Mouse (Mus musculus): ENCODE results near the gene Olfr95.

DNA sequence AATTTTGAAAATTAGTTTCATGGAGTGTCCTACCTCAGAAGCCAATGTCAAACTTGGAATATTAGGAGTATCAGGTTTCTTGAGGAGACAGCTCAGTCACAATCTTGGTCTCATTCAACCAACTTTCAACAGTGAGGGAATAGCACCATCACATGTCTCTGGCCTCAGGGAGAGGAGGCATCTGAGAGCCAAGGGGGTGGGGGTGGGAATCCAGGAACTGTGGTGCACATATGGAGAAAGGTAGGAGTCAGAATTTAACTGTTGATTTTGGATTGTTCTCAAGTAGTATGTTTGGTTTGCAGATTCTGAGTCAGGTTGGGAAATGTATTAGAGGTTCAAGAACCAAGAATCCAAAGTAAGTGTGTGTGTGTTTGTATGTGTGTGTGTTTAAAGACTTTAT lies 19.9 kb downstream of the Olfr95 start:
- TF ChIP-seq POLR2A (IDR thresholded peaks at IDR 0.05; ENCODE audit: low read depth, low read length) (no peak), CTCF (IDR thresholded peaks at IDR 0.05; ENCODE audit: borderline replicate concordance, insufficient read depth, low read length) (no peak)

Data from embryonic fibroblast, embryonic 13.5 days (primary cell).